Mouse (Mus musculus) forebrain, embryonic 15.5 days (tissue): Measurements from ENCODE around the gene Bbs7. TPM values are rescaled to one million over a fixed set of nuclear protein-coding genes. Genes with fewer than 3 reads are reported as not detected.
"Not testable (repeated sequence)": the region's sequence is repeated elsewhere in the genome, so short reads cannot be mapped to it uniquely, and the experiment has no call there.

Source experiments
- ATAC-seq: fragments of 200-750 bp; cut with Nextera tagmentation; replicated peaks from 2 replicates; pipeline ENCODE4 v1.8.0; 2017; ENCODE audit warnings: mild to moderate bottlenecking, moderate TSS enrichment, moderate library complexity
- H3K27ac ChIP-seq: fragments of 300-500 bp; sonication (generic); replicated peaks from 2 replicates; pipeline ENCODE4 v1.5.1; 2015; ENCODE audit warnings: mild to moderate bottlenecking, inconsistent platforms
- H3K27me3 ChIP-seq: fragments of 300-500 bp; sonication (generic); 2 replicates; pipeline ENCODE4 v1.6.1; 2015; ENCODE audit warnings: inconsistent platforms
- H3K36me3 ChIP-seq: fragments of 300-500 bp; sonication (generic); 2 replicates; pipeline ENCODE4 v1.6.1; 2015; ENCODE audit warnings: mild to moderate bottlenecking, inconsistent platforms
- H3K4me1 ChIP-seq: fragments of 300-500 bp; sonication (generic); 2 replicates; pipeline ENCODE4 v1.6.1; 2015; ENCODE audit warnings: inconsistent platforms
- H3K4me2 ChIP-seq: fragments of 300-500 bp; sonication (generic); replicated peaks from 2 replicates; pipeline ENCODE4 v1.6.1; 2015; ENCODE audit warnings: mild to moderate bottlenecking, inconsistent platforms
- H3K4me3 ChIP-seq: fragments of 300-500 bp; sonication (generic); 2 replicates; pipeline ENCODE4 v1.5.1; 2015; ENCODE audit warnings: mild to moderate bottlenecking, inconsistent platforms
- H3K9ac ChIP-seq: fragments of 300-500 bp; sonication (generic); replicated peaks from 2 replicates; pipeline ENCODE4 v1.6.1; 2015; ENCODE audit warnings: mild to moderate bottlenecking, inconsistent platforms
- H3K9me3 ChIP-seq: fragments of 300-500 bp; sonication (generic); 2 replicates; pipeline ENCODE4 v1.6.1; 2016; ENCODE audit warnings: inconsistent platforms
- WGBS: fragments of 180-500 bp; shearing (Covaris S2); methylation state at CpG from one replicate; pipeline ENCODE4 v1.1.7; 2015; ENCODE audit warnings: mixed read lengths; 5-methylcytosine and 5-hydroxymethylcytosine counted together
- polyA plus RNA-seq: library from polyadenylated mRNA; unstranded; fragments of >200 nt; fragmentation: Nextera tagmentation; extraction: Ambion mirVana; gene quantifications from 2 replicates; pipeline ENCODE4 v1.2.1, GENCODE M21; 2015

Bbs7 gene
- polyA plus RNA-seq: 19.8 and 20.1 TPM in 2 replicates

GRCm38 (mm10) chr3:36613202-36613907 lies at the start of gene Bbs7:
Gene Bbs7 (minus strand): TSS chr3:36613477.
- peak within 1 kb of the TSS; percentile 76 for H3K4me3 ChIP-seq
- ATAC-seq: peak; percentile 99

GRCm38 (mm10) chr3:36645245-36645559 lies 31.9 kb upstream of the Bbs7 start:
- not testable (repeated sequence) for H3K27ac ChIP-seq, H3K36me3 ChIP-seq, H3K4me1 ChIP-seq, H3K9me3 ChIP-seq, H3K4me2 ChIP-seq, H3K27me3 ChIP-seq, H3K4me3 ChIP-seq, ATAC-seq, H3K9ac ChIP-seq

More at GRCm38 (mm10) chr3:36613202-36613907, at the start of gene Bbs7:
- WGBS: 4% methylated on average over 38 of the region's 38 CpGs
- peaks cover 10% of the 10 kb centered on the region for H3K4me1 ChIP-seq
- peak within 1 kb of the TSS; percentile 61 for H3K4me2 ChIP-seq
- H3K36me3 ChIP-seq: no peaks in the 10 kb centered on the region
- H3K9me3 ChIP-seq: no peaks in the 10 kb centered on the region
- peak within 1 kb of the TSS; percentile 90 for H3K9ac ChIP-seq
- H3K27ac ChIP-seq: peak within 1 kb of the TSS; percentile 76
- no peaks in the 10 kb centered on the region for H3K27me3 ChIP-seq

GRCm38 (mm10) chr3:36644554-36645244 lies 31.4 kb upstream of the Bbs7 start:
- Histone ChIP-seq H3K9ac (no peak overlapping the region), H3K9me3 (no peaks in the 10 kb centered on the region), H3K36me3 (no peaks in the 10 kb centered on the region), H3K4me2 (no peak overlapping the region), H3K27me3 (no peaks in the 10 kb centered on the region), H3K27ac (no peak overlapping the region), H3K4me3 (no peak overlapping the region), H3K4me1 (no peaks in the 10 kb centered on the region)
- ATAC-seq: no peak
- 88% methylated on average over 3 of the region's 3 CpGs for WGBS

- Histone ChIP-seq H3K36me3 (no peaks in the 10 kb centered on the region), H3K4me2 (no peak overlapping the region), H3K27ac (no peak overlapping the region), H3K27me3 (no peaks in the 10 kb centered on the region), H3K9me3 (no peaks in the 10 kb centered on the region), H3K9ac (no peak overlapping the region), H3K4me3 (no peak overlapping the region), H3K4me1 (no peaks in the 10 kb centered on the region)
- 84% methylated on average over 3 of the region's 3 CpGs for WGBS
- ATAC-seq: no peak
Observed at GRCm38 (mm10) chr3:36643354-36643753, 30.1 kb upstream of the Bbs7 start.

GRCm38 (mm10) chr3:36642736-36643135 lies 29.5 kb upstream of the Bbs7 start:
- H3K36me3 ChIP-seq: no peaks in the 10 kb centered on the region
- no peak for ATAC-seq
- H3K27ac ChIP-seq: no peak overlapping the region
- H3K4me2 ChIP-seq: no peak overlapping the region
- no peaks in the 10 kb centered on the region for H3K27me3 ChIP-seq
- no peak overlapping the region for H3K9ac ChIP-seq
- WGBS: 78% methylated on average over 13 of the region's 13 CpGs
- no peak overlapping the region for H3K4me3 ChIP-seq
- H3K9me3 ChIP-seq: no peaks in the 10 kb centered on the region
- H3K4me1 ChIP-seq: no peaks in the 10 kb centered on the region

- Histone ChIP-seq H3K4me3 (no peak overlapping the region), H3K27ac (no peak overlapping the region), H3K4me2 (no peak overlapping the region), H3K9ac (no peak overlapping the region), H3K9me3 (no peaks in the 10 kb centered on the region), H3K36me3 (no peaks in the 10 kb centered on the region), H3K27me3 (no peaks in the 10 kb centered on the region), H3K4me1 (no peaks in the 10 kb centered on the region)
- WGBS: 70% methylated on average over 2 of the region's 2 CpGs
- no peak for ATAC-seq
Observed at GRCm38 (mm10) chr3:36640787-36641186, 27.5 kb upstream of the Bbs7 start.

- ATAC-seq: peak; percentile 87
Observed at GRCm38 (mm10) chr3:36635449-36635848, 22.2 kb upstream of the Bbs7 start.

GRCm38 (mm10) chr3:36626803-36627202 lies 13.5 kb upstream of the Bbs7 start:
- Histone ChIP-seq H3K9ac (no peak overlapping the region), H3K4me1 (no peaks in the 10 kb centered on the region), H3K9me3 (no peaks in the 10 kb centered on the region), H3K27me3 (no peaks in the 10 kb centered on the region), H3K4me3 (no peak overlapping the region), H3K4me2 (no peak overlapping the region), H3K27ac (no peak overlapping the region), H3K36me3 (no peaks in the 10 kb centered on the region)
- WGBS: 82% methylated on average over 2 of the region's 2 CpGs
- no peak for ATAC-seq

More at GRCm38 (mm10) chr3:36635449-36635848, 22.2 kb upstream of the Bbs7 start:
- Histone ChIP-seq H3K4me1 (no peaks in the 10 kb centered on the region), H3K9me3 (no peaks in the 10 kb centered on the region), H3K27me3 (no peaks in the 10 kb centered on the region), H3K27ac (no peak overlapping the region), H3K4me2 (no peak overlapping the region), H3K36me3 (no peaks in the 10 kb centered on the region), H3K9ac (no peak overlapping the region), H3K4me3 (no peak overlapping the region)
- 12% methylated on average over 4 of the region's 4 CpGs for WGBS

GRCm38 (mm10) chr3:36618181-36618580 lies 4.9 kb upstream of the Bbs7 start:
- WGBS: 73% methylated on average over 7 of the region's 7 CpGs

GRCm38 (mm10) chr3:36613908-36614255 lies 605 bp upstream of the Bbs7 start:
- no peaks in the 10 kb centered on the region for H3K9me3 ChIP-seq
- 62% methylated on average over 5 of the region's 5 CpGs for WGBS
- peak overlapping the region; percentile 61 for H3K4me2 ChIP-seq
- no peak overlapping the region for H3K27ac ChIP-seq
- no peak for ATAC-seq
- H3K36me3 ChIP-seq: no peaks in the 10 kb centered on the region
- H3K4me1 ChIP-seq: peaks cover 10% of the 10 kb centered on the region
- no peaks in the 10 kb centered on the region for H3K27me3 ChIP-seq
- peak overlapping the region; percentile 76 for H3K4me3 ChIP-seq
- H3K9ac ChIP-seq: peak overlapping the region; percentile 90; the same call in 1 of the 2 replicates

More at GRCm38 (mm10) chr3:36618181-36618580, 4.9 kb upstream of the Bbs7 start:
- no peak overlapping the region for H3K9ac ChIP-seq
- H3K4me3 ChIP-seq: no peak overlapping the region
- no peaks in the 10 kb centered on the region for H3K27me3 ChIP-seq
- H3K36me3 ChIP-seq: no peaks in the 10 kb centered on the region
- no peak for ATAC-seq
- no peak overlapping the region for H3K27ac ChIP-seq
- no peak overlapping the region for H3K4me2 ChIP-seq
- peaks cover 4% of the 10 kb centered on the region; the same call in 1 of the 2 replicates for H3K4me1 ChIP-seq
- H3K9me3 ChIP-seq: no peaks in the 10 kb centered on the region

- Histone ChIP-seq H3K27me3 (no peaks in the 10 kb centered on the region), H3K9me3 (no peaks in the 10 kb centered on the region), H3K9ac (peak overlapping the region; percentile 90), H3K4me1 (peaks cover 10% of the 10 kb centered on the region), H3K36me3 (no peaks in the 10 kb centered on the region), H3K4me3 (peak overlapping the region; percentile 76), H3K4me2 (peak overlapping the region; percentile 61), H3K27ac (peak overlapping the region; percentile 76)
- ATAC-seq: peak; percentile 59
- 3% methylated on average over 6 of the region's 6 CpGs for WGBS
Observed at GRCm38 (mm10) chr3:36612687-36613086, 590 bp downstream of the Bbs7 start.

GRCm38 (mm10) chr3:36605894-36606783 lies 7.1 kb downstream of the Bbs7 start:
- Histone ChIP-seq H3K9ac (no peak overlapping the region), H3K27me3 (no peaks in the 10 kb centered on the region), H3K9me3 (no peaks in the 10 kb centered on the region), H3K27ac (no peak overlapping the region), H3K4me1 (no peaks in the 10 kb centered on the region), H3K4me2 (no peak overlapping the region), H3K36me3 (peaks cover 9% of the 10 kb centered on the region; the same call in 1 of the 2 replicates), H3K4me3 (no peak overlapping the region)
- ATAC-seq: no peak
- WGBS: 84% methylated on average over 7 of the region's 7 CpGs
